Mouse (Mus musculus): ENCODE data around the gene Zdhhc1.

GRCm38 (mm10) chr8:105470681-105471313, 25.9 kb downstream of the Zdhhc1 start:
- no peak for TF ChIP-seq TAL1 (IDR thresholded peaks at IDR 0.05; ENCODE audit: low read length)
- no peak for TF ChIP-seq GATA1 (IDR thresholded peaks at IDR 0.05; ENCODE audit: low read length)

Data from erythroblast, embryonic 14.5 days (primary cell).